ENCODE assay signal across 10 mouse cellular contexts in genomic region chr6:85391803-85392202, GRCm38 (mm10). TPM values are rescaled to one million over a fixed set of nuclear protein-coding genes. Genes with fewer than 3 reads are reported as not detected.
A peak's percentile ranks its signal among the peaks of the same experiment; 100 is the strongest.
DNase-seq lines count a peak whose midpoint lies in the region; ATAC-seq and TF ChIP-seq lines count a peak whose summit lies in the region.
"Had no signal": no experiment of that assay in that cellular context is flagged by ENCODE, and none has a peak within 500 bp of the region (broad histone marks: within the 10 kb centered on the region; RNA-seq: fewer than 3 reads in every experiment).

No protein-coding gene starts in this region.

- H3K36me3 ChIP-seq in forebrain, embryonic 14.5 days (ENCODE audit: control insufficient read depth, insufficient read depth, low read length): no peaks in the 10 kb centered on the region
- no peaks in the 10 kb centered on the region for H3K36me3 ChIP-seq in forebrain, embryonic 12.5 days (replicated peaks)
- H3K36me3 ChIP-seq in kidney, postnatal 0 days (ENCODE audit: insufficient read depth, low read length): no peaks in the 10 kb centered on the region
- H3K36me3 ChIP-seq in splenic B cell, adult 2 months (ENCODE audit: control insufficient read depth, insufficient read depth, low read length, poor library complexity, severe bottlenecking): no peaks in the 10 kb centered on the region
- H3K36me3 ChIP-seq: limb, embryonic 12.5 days; stomach, embryonic 15.5 days had no signal

- DNase-seq in forebrain, embryonic 14.5 days (ENCODE audit: low spot score): peak; percentile 77
- peak; percentile 89 for DNase-seq in 3T3-L1 (ENCODE audit: low read depth, low spot score)
- DNase-seq in adipocyte (ENCODE audit: low spot score): peak; percentile 83
- DNase-seq in embryo, embryonic 11.5 days (ENCODE audit: low read depth, low spot score): peak; percentile 51
- DNase-seq in kidney, postnatal 0 days (ENCODE audit: low spot score): peak; percentile 85
- peak; percentile 78 for DNase-seq in lung, postnatal 10 days
- DNase-seq in splenic B cell, adult 2 months (ENCODE audit: low read depth, low spot score): peak; percentile 78

- TF ChIP-seq CTCF in kidney, postnatal 0 days (IDR thresholded peaks at IDR 0.05; ENCODE audit: low read depth): peak; percentile 84

- no peak overlapping the region for H3K27ac ChIP-seq in forebrain, embryonic 14.5 days (ENCODE audit: low read depth, low read length)
- no peak overlapping the region for H3K27ac ChIP-seq in forebrain, embryonic 12.5 days
- no peak overlapping the region for H3K27ac ChIP-seq in kidney, postnatal 0 days
- H3K27ac ChIP-seq: limb, embryonic 12.5 days; stomach, embryonic 15.5 days had no signal

- no peaks in the 10 kb centered on the region for H3K27me3 ChIP-seq in forebrain, embryonic 14.5 days (replicated peaks; ENCODE audit: control insufficient read depth, insufficient read depth, low read length)
- 0 out of 2 replicates have a peak, but pooled peaks cover 15% of the 10 kb centered on the region for H3K27me3 ChIP-seq in forebrain, embryonic 12.5 days
- no peaks in the 10 kb centered on the region for H3K27me3 ChIP-seq in kidney, postnatal 0 days (ENCODE audit: insufficient read depth, low read length)
- H3K27me3 ChIP-seq in splenic B cell, adult 2 months (ENCODE audit: control insufficient read depth, insufficient read depth, low read length, poor library complexity, severe bottlenecking): no peaks in the 10 kb centered on the region
- H3K27me3 ChIP-seq: stomach, embryonic 15.5 days had no signal

- no peak overlapping the region for H3K4me2 ChIP-seq in forebrain, embryonic 14.5 days (ENCODE audit: low read length)
- H3K4me2 ChIP-seq in forebrain, embryonic 12.5 days: no peak overlapping the region
- H3K4me2 ChIP-seq in kidney, postnatal 0 days (ENCODE audit: low read length): no peak overlapping the region
- H3K4me2 ChIP-seq: limb, embryonic 12.5 days; stomach, embryonic 15.5 days had no signal

- H3K9me3 ChIP-seq in forebrain, embryonic 14.5 days (replicated peaks; ENCODE audit: control insufficient read depth, low read length): no peaks in the 10 kb centered on the region
- no peaks in the 10 kb centered on the region for H3K9me3 ChIP-seq in forebrain, embryonic 12.5 days
- no peaks in the 10 kb centered on the region for H3K9me3 ChIP-seq in kidney, postnatal 0 days (replicated peaks; ENCODE audit: low read length)
- H3K9me3 ChIP-seq: limb, embryonic 12.5 days; stomach, embryonic 15.5 days had no signal

- no peak overlapping the region for H3K4me3 ChIP-seq in forebrain, embryonic 14.5 days (ENCODE audit: low read depth, low read length)
- no peak overlapping the region for H3K4me3 ChIP-seq in forebrain, embryonic 12.5 days (replicated peaks)
- H3K4me3 ChIP-seq in kidney, postnatal 0 days (replicated peaks; ENCODE audit: low read depth, low read length): no peak overlapping the region
- H3K4me3 ChIP-seq: limb, embryonic 12.5 days; stomach, embryonic 15.5 days had no signal

- 20% methylated on average over 7 of the region's 7 CpGs for WGBS in forebrain, embryonic 14.5 days
- 21% methylated on average over 5 of the region's 7 CpGs for WGBS in forebrain, embryonic 12.5 days
- WGBS in kidney, postnatal 0 days: 15% methylated on average over 7 of the region's 7 CpGs

- H3K4me1 ChIP-seq in forebrain, embryonic 14.5 days (ENCODE audit: control insufficient read depth, insufficient read depth, low read length): no peaks in the 10 kb centered on the region
- no peaks in the 10 kb centered on the region for H3K4me1 ChIP-seq in forebrain, embryonic 12.5 days
- no peaks in the 10 kb centered on the region for H3K4me1 ChIP-seq in kidney, postnatal 0 days (replicated peaks; ENCODE audit: insufficient read depth, low read length)
- H3K4me1 ChIP-seq: limb, embryonic 12.5 days; stomach, embryonic 15.5 days had no signal

- ATAC-seq in forebrain, embryonic 14.5 days: no peak
- no peak for ATAC-seq in forebrain, embryonic 12.5 days (ENCODE audit: low FRiP score)
- 0 out of 2 replicates have a peak, but pooled peaks have one; percentile 33 for ATAC-seq in kidney, postnatal 0 days (replicated peaks; ENCODE audit: low FRiP score, low read depth)

- no peak overlapping the region for H3K9ac ChIP-seq in forebrain, embryonic 14.5 days (ENCODE audit: low read length)
- no peak overlapping the region for H3K9ac ChIP-seq in forebrain, embryonic 12.5 days
- no peak overlapping the region for H3K9ac ChIP-seq in kidney, postnatal 0 days (ENCODE audit: low read depth, low read length)
- H3K9ac ChIP-seq: limb, embryonic 12.5 days; stomach, embryonic 15.5 days had no signal

RNA-seq across cellular contexts. Expression of gene Rab11fip5, which starts 17.4 kb away (rescaled TPM):
- 9.2 and 12.7 TPM in 2 replicates for polyA plus RNA-seq in forebrain, embryonic 14.5 days (2014; fragmentation: Nextera tagmentation; extraction: Ambion mirVana)
- 6.8 and 8.2 TPM in 2 replicates for polyA plus RNA-seq in forebrain, embryonic 12.5 days (2016; fragmentation: Nextera tagmentation; extraction: Ambion mirVana)
- polyA plus RNA-seq in kidney, postnatal 0 days (2015; fragmentation: Nextera tagmentation; extraction: Ambion mirVana): 21.0 and 21.2 TPM in 2 replicates

RNA-seq across cellular contexts. Expression of gene Noto, which starts 31.9 kb away (rescaled TPM):
- polyA plus RNA-seq in forebrain, embryonic 14.5 days (2014; fragmentation: Nextera tagmentation; extraction: Ambion mirVana): not detected in 2 replicates
- not detected in 2 replicates for polyA plus RNA-seq in forebrain, embryonic 12.5 days (2016; fragmentation: Nextera tagmentation; extraction: Ambion mirVana)
- not detected in 2 replicates for polyA plus RNA-seq in kidney, postnatal 0 days (2015; fragmentation: Nextera tagmentation; extraction: Ambion mirVana)
- polyA plus RNA-seq: limb, embryonic 12.5 days; stomach, embryonic 15.5 days had no signal

RNA-seq across cellular contexts. Expression of gene Smyd5, which starts 40.0 kb away (rescaled TPM):
- 37.2 and 41.3 TPM in 2 replicates for polyA plus RNA-seq in forebrain, embryonic 14.5 days (2014; fragmentation: Nextera tagmentation; extraction: Ambion mirVana)
- polyA plus RNA-seq in forebrain, embryonic 12.5 days (2016; fragmentation: Nextera tagmentation; extraction: Ambion mirVana): 49.8 and 51.5 TPM in 2 replicates
- polyA plus RNA-seq in kidney, postnatal 0 days (2015; fragmentation: Nextera tagmentation; extraction: Ambion mirVana): 34.6 and 38.7 TPM in 2 replicates

RNA-seq across cellular contexts. Expression of gene Sfxn5, which starts 58.6 kb away (rescaled TPM):
- 15.2 and 15.7 TPM in 2 replicates for polyA plus RNA-seq in forebrain, embryonic 14.5 days (2014; fragmentation: Nextera tagmentation; extraction: Ambion mirVana)
- polyA plus RNA-seq in forebrain, embryonic 12.5 days (2016; fragmentation: Nextera tagmentation; extraction: Ambion mirVana): 16.8 and 17.2 TPM in 2 replicates
- 12.9 and 15.7 TPM in 2 replicates for polyA plus RNA-seq in kidney, postnatal 0 days (2015; fragmentation: Nextera tagmentation; extraction: Ambion mirVana)

RNA-seq across cellular contexts. Expression of gene Cct7, which starts 59.5 kb away (rescaled TPM):
- 727 and 759 TPM in 2 replicates for polyA plus RNA-seq in forebrain, embryonic 14.5 days (2014; fragmentation: Nextera tagmentation; extraction: Ambion mirVana)
- polyA plus RNA-seq in forebrain, embryonic 12.5 days (2016; fragmentation: Nextera tagmentation; extraction: Ambion mirVana): 610 and 617 TPM in 2 replicates
- polyA plus RNA-seq in kidney, postnatal 0 days (2015; fragmentation: Nextera tagmentation; extraction: Ambion mirVana): 358 and 392 TPM in 2 replicates
